Mouse (Mus musculus) brain, embryonic 14.5 days (tissue): ENCODE data around the gene Il12a.

Experiments used
- CTCF ChIP-seq: fragments of 200-500 bp; IDR thresholded peaks from 2 replicates; pipeline ENCODE4 v1.5.1; 2012; ENCODE audit warnings: inconsistent platforms, mild to moderate bottlenecking, moderate library complexity, borderline replicate concordance; ENCODE audit not compliant: insufficient read depth, insufficient read length; ENCODE audit errors: extremely low read depth
- POLR2A ChIP-seq: fragments of 200-500 bp; IDR thresholded peaks from 2 replicates; pipeline ENCODE4 v1.6.1; 2012; ENCODE audit warnings: mild to moderate bottlenecking, inconsistent platforms, borderline replicate concordance; ENCODE audit not compliant: poor library complexity, insufficient read depth, insufficient read length, severe bottlenecking; ENCODE audit errors: extremely low read depth

- no peak for TF ChIP-seq POLR2A
- TF ChIP-seq CTCF: no peak
These were observed 15.9 kb downstream of the Il12a start for GRCm38 (mm10) chr3:68706307-68706706.
